Mouse (Mus musculus): Measurements from ENCODE around the gene Sh3glb2. TPM values are rescaled to one million over a fixed set of nuclear protein-coding genes. Genes with fewer than 3 reads are reported as not detected.

Sh3glb2 gene
- polyA plus RNA-seq, 1 experiment from 2014 or later: 208 TPM

GRCm38 (mm10) chr2:30335324-30335723 is 23.8 kb downstream of the Sh3glb2 start:
- H3K4me3 ChIP-seq (ENCODE audit: low read length): no peak overlapping the region
- peaks cover 60% of the 10 kb centered on the region for H3K36me3 ChIP-seq (ENCODE audit: control insufficient read depth, insufficient read depth, low read length)
- H3K9me3 ChIP-seq (ENCODE audit: control insufficient read depth, low read length): no peaks in the 10 kb centered on the region
- H3K27me3 ChIP-seq (replicated peaks; ENCODE audit: control insufficient read depth, insufficient read depth, low read length): no peaks in the 10 kb centered on the region
- no peak overlapping the region for H3K9ac ChIP-seq (ENCODE audit: low read depth, low read length)
- no peaks in the 10 kb centered on the region for H3K4me1 ChIP-seq (ENCODE audit: control insufficient read depth, insufficient read depth, low read depth, low read length)
- no peak for ATAC-seq
- H3K4me2 ChIP-seq (ENCODE audit: low read length): no peak overlapping the region
- 96% methylated on average over 2 of the region's 2 CpGs for WGBS
- no peak overlapping the region for H3K27ac ChIP-seq (ENCODE audit: low read depth, low read length)

GRCm38 (mm10) chr2:30328791-30329190 is 30.3 kb downstream of the Sh3glb2 start:
- Histone ChIP-seq H3K4me1 (ENCODE audit: control insufficient read depth, insufficient read depth, low read depth, low read length) (no peaks in the 10 kb centered on the region), H3K4me2 (ENCODE audit: low read length) (no peak overlapping the region), H3K36me3 (ENCODE audit: control insufficient read depth, insufficient read depth, low read length) (peaks cover 59% of the 10 kb centered on the region), H3K27me3 (replicated peaks; ENCODE audit: control insufficient read depth, insufficient read depth, low read length) (no peaks in the 10 kb centered on the region), H3K9me3 (ENCODE audit: control insufficient read depth, low read length) (no peaks in the 10 kb centered on the region), H3K9ac (ENCODE audit: low read depth, low read length) (no peak overlapping the region), H3K4me3 (ENCODE audit: low read length) (no peak overlapping the region), H3K27ac (ENCODE audit: low read depth, low read length) (no peak overlapping the region)
- no peak for ATAC-seq
- 86% methylated on average over 3 of the region's 3 CpGs for WGBS

GRCm38 (mm10) chr2:30327276-30327675 is 31.9 kb downstream of the Sh3glb2 start:
- H3K9me3 ChIP-seq (ENCODE audit: control insufficient read depth, low read length): no peaks in the 10 kb centered on the region
- H3K27ac ChIP-seq (ENCODE audit: low read depth, low read length): no peak overlapping the region
- H3K4me3 ChIP-seq (ENCODE audit: low read length): no peak overlapping the region
- H3K9ac ChIP-seq (ENCODE audit: low read depth, low read length): no peak overlapping the region
- no peak overlapping the region for H3K4me2 ChIP-seq (ENCODE audit: low read length)
- no peaks in the 10 kb centered on the region for H3K27me3 ChIP-seq (replicated peaks; ENCODE audit: control insufficient read depth, insufficient read depth, low read length)
- H3K36me3 ChIP-seq (ENCODE audit: control insufficient read depth, insufficient read depth, low read length): peaks cover 61% of the 10 kb centered on the region
- no peaks in the 10 kb centered on the region for H3K4me1 ChIP-seq (ENCODE audit: control insufficient read depth, insufficient read depth, low read depth, low read length)
- no peak for ATAC-seq
- WGBS: 91% methylated on average over 7 of the region's 7 CpGs

GRCm38 (mm10) chr2:30325296-30325695 is 33.8 kb downstream of the Sh3glb2 start:
- H3K4me3 ChIP-seq (ENCODE audit: low read length): no peak overlapping the region
- peaks cover 57% of the 10 kb centered on the region for H3K36me3 ChIP-seq (ENCODE audit: control insufficient read depth, insufficient read depth, low read length)
- no peaks in the 10 kb centered on the region for H3K9me3 ChIP-seq (ENCODE audit: control insufficient read depth, low read length)
- H3K9ac ChIP-seq (ENCODE audit: low read depth, low read length): no peak overlapping the region
- no peaks in the 10 kb centered on the region for H3K27me3 ChIP-seq (replicated peaks; ENCODE audit: control insufficient read depth, insufficient read depth, low read length)
- no peaks in the 10 kb centered on the region for H3K4me1 ChIP-seq (ENCODE audit: control insufficient read depth, insufficient read depth, low read depth, low read length)
- ATAC-seq: no peak
- H3K27ac ChIP-seq (ENCODE audit: low read depth, low read length): no peak overlapping the region
- 92% methylated on average over 5 of the region's 5 CpGs for WGBS
- no peak overlapping the region for H3K4me2 ChIP-seq (ENCODE audit: low read length)

- WGBS: 92% methylated on average over 7 of the region's 7 CpGs
- no peak overlapping the region for H3K9ac ChIP-seq (ENCODE audit: low read depth, low read length)
- ATAC-seq: no peak
- no peak overlapping the region for H3K4me2 ChIP-seq (ENCODE audit: low read length)
- peaks cover 57% of the 10 kb centered on the region for H3K36me3 ChIP-seq (ENCODE audit: control insufficient read depth, insufficient read depth, low read length)
- H3K27me3 ChIP-seq (replicated peaks; ENCODE audit: control insufficient read depth, insufficient read depth, low read length): no peaks in the 10 kb centered on the region
- H3K4me3 ChIP-seq (ENCODE audit: low read length): no peak overlapping the region
- H3K9me3 ChIP-seq (ENCODE audit: control insufficient read depth, low read length): no peaks in the 10 kb centered on the region
- H3K4me1 ChIP-seq (ENCODE audit: control insufficient read depth, insufficient read depth, low read depth, low read length): no peaks in the 10 kb centered on the region
- no peak overlapping the region for H3K27ac ChIP-seq (ENCODE audit: low read depth, low read length)
These were observed 36.0 kb downstream of the Sh3glb2 start for GRCm38 (mm10) chr2:30323111-30323510.

- no peak overlapping the region for H3K9ac ChIP-seq (ENCODE audit: low read depth, low read length)
These were observed 39.9 kb downstream of the Sh3glb2 start for GRCm38 (mm10) chr2:30319260-30319659.

GRCm38 (mm10) chr2:30316955-30317354 is 42.2 kb downstream of the Sh3glb2 start:
- Histone ChIP-seq H3K4me1 (ENCODE audit: control insufficient read depth, insufficient read depth, low read depth, low read length) (no peaks in the 10 kb centered on the region), H3K27ac (ENCODE audit: low read depth, low read length) (no peak overlapping the region), H3K9me3 (ENCODE audit: control insufficient read depth, low read length) (no peaks in the 10 kb centered on the region), H3K27me3 (replicated peaks; ENCODE audit: control insufficient read depth, insufficient read depth, low read length) (no peaks in the 10 kb centered on the region), H3K4me3 (ENCODE audit: low read length) (no peak overlapping the region), H3K4me2 (ENCODE audit: low read length) (no peak overlapping the region), H3K9ac (ENCODE audit: low read depth, low read length) (no peak overlapping the region), H3K36me3 (ENCODE audit: control insufficient read depth, insufficient read depth, low read length) (peaks cover 54% of the 10 kb centered on the region)
- WGBS: 94% methylated on average over 5 of the region's 5 CpGs
- ATAC-seq: no peak

More at GRCm38 (mm10) chr2:30319260-30319659, 39.9 kb downstream of the Sh3glb2 start:
- H3K27me3 ChIP-seq (replicated peaks; ENCODE audit: control insufficient read depth, insufficient read depth, low read length): no peaks in the 10 kb centered on the region
- H3K9me3 ChIP-seq (ENCODE audit: control insufficient read depth, low read length): no peaks in the 10 kb centered on the region
- H3K4me2 ChIP-seq (ENCODE audit: low read length): no peak overlapping the region
- H3K4me1 ChIP-seq (ENCODE audit: control insufficient read depth, insufficient read depth, low read depth, low read length): no peaks in the 10 kb centered on the region
- 81% methylated on average over 4 of the region's 4 CpGs for WGBS
- H3K4me3 ChIP-seq (ENCODE audit: low read length): no peak overlapping the region
- H3K27ac ChIP-seq (ENCODE audit: low read depth, low read length): no peak overlapping the region
- no peak for ATAC-seq
- H3K36me3 ChIP-seq (ENCODE audit: control insufficient read depth, insufficient read depth, low read length): peaks cover 61% of the 10 kb centered on the region

GRCm38 (mm10) chr2:30316136-30316535 is 43.0 kb downstream of the Sh3glb2 start:
- ATAC-seq: no peak
- H3K4me2 ChIP-seq (ENCODE audit: low read length): no peak overlapping the region
- peaks cover 54% of the 10 kb centered on the region for H3K36me3 ChIP-seq (ENCODE audit: control insufficient read depth, insufficient read depth, low read length)
- no peak overlapping the region for H3K27ac ChIP-seq (ENCODE audit: low read depth, low read length)
- H3K4me1 ChIP-seq (ENCODE audit: control insufficient read depth, insufficient read depth, low read depth, low read length): no peaks in the 10 kb centered on the region
- no peak overlapping the region for H3K4me3 ChIP-seq (ENCODE audit: low read length)
- no peaks in the 10 kb centered on the region for H3K9me3 ChIP-seq (ENCODE audit: control insufficient read depth, low read length)
- H3K9ac ChIP-seq (ENCODE audit: low read depth, low read length): no peak overlapping the region
- no peaks in the 10 kb centered on the region for H3K27me3 ChIP-seq (replicated peaks; ENCODE audit: control insufficient read depth, insufficient read depth, low read length)
- 95% methylated on average over 4 of the region's 4 CpGs for WGBS

- Histone ChIP-seq H3K36me3 (ENCODE audit: control insufficient read depth, insufficient read depth, low read length) (peaks cover 66% of the 10 kb centered on the region), H3K9me3 (ENCODE audit: control insufficient read depth, low read length) (no peaks in the 10 kb centered on the region), H3K27me3 (replicated peaks; ENCODE audit: control insufficient read depth, insufficient read depth, low read length) (no peaks in the 10 kb centered on the region), H3K4me3 (ENCODE audit: low read length) (no peak overlapping the region), H3K4me2 (ENCODE audit: low read length) (no peak overlapping the region), H3K27ac (ENCODE audit: low read depth, low read length) (no peak overlapping the region), H3K9ac (ENCODE audit: low read depth, low read length) (no peak overlapping the region), H3K4me1 (ENCODE audit: control insufficient read depth, insufficient read depth, low read depth, low read length) (no peaks in the 10 kb centered on the region)
- 91% methylated on average over 2 of the region's 2 CpGs for WGBS
- ATAC-seq: no peak
These were observed 47.7 kb downstream of the Sh3glb2 start for GRCm38 (mm10) chr2:30311481-30311880.

- Histone ChIP-seq H3K27ac (ENCODE audit: low read depth, low read length) (no peak overlapping the region), H3K9ac (ENCODE audit: low read depth, low read length) (no peak overlapping the region), H3K4me3 (ENCODE audit: low read length) (no peak overlapping the region), H3K36me3 (ENCODE audit: control insufficient read depth, insufficient read depth, low read length) (peaks cover 68% of the 10 kb centered on the region), H3K4me1 (ENCODE audit: control insufficient read depth, insufficient read depth, low read depth, low read length) (no peaks in the 10 kb centered on the region), H3K27me3 (replicated peaks; ENCODE audit: control insufficient read depth, insufficient read depth, low read length) (no peaks in the 10 kb centered on the region), H3K9me3 (ENCODE audit: control insufficient read depth, low read length) (no peaks in the 10 kb centered on the region), H3K4me2 (ENCODE audit: low read length) (no peak overlapping the region)
- WGBS: 94% methylated on average over 3 of the region's 3 CpGs
- no peak for ATAC-seq
These were observed 49.8 kb downstream of the Sh3glb2 start for GRCm38 (mm10) chr2:30309351-30309750.
